Mouse (Mus musculus): Measurements from ENCODE around the gene Tspyl3.

Tspyl3 gene

DNA sequence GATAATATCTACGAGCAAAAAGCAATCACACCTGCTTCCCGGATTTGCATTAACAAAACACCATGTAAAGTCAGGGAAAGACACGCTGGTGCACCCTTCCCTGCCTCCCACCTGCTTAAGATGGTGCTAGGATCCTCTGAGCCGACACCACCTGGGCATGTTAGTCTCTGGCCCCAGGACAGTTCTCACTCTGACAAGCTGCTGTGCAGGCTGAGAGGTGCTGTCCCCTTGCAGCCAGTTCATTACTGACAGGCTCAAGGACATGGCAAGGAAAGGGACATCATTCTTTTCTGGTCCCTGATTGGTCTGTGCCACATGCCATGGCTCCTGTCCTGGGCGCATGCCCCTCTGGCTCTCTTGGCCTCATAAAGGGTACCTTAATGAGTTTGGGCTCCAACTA, 3.3 kb upstream of the Tspyl3 start:
- DNase-seq (ENCODE audit: low read depth, low spot score): no peak

DNA sequence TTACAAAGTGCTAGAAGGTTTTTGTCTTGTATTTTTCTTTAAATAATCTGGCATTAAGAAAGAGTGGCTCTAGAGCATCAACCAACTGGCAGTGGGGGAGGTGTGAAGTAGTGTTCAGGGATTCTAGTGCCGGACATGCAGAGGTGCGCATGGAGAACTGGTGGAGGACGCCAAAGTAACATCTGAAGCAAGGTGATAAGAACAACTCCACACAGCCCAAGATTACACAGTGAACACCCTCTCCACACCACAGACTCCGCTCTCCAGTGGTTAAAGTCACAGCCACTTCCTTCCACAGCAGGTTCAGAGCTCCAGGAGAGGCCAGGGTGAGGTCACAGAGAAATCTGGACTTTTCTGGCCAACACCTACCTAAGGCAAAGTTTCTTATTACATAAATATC, 2.7 kb upstream of the Tspyl3 start:
- no peak for DNase-seq (ENCODE audit: low read depth, low spot score)

DNA sequence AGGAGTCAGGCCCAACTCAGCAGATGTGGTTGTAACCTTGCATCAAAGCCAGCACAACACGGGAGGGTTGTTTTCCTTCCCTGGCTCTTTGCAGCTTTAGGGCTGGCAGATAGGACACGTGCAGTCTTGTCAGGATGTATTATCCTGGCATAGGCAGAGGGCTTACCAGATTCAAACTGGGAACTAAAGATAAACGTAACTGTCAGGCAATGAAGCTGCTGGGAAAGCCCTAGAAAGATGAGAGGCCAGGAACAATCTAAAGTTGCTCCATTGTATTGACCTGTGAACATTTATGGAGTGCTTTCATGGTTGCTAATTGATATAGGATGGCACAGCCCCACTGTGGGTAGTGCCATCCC, 333 bp upstream of the Tspyl3 start:
- no peak for DNase-seq (ENCODE audit: low read depth, low spot score)

DNA sequence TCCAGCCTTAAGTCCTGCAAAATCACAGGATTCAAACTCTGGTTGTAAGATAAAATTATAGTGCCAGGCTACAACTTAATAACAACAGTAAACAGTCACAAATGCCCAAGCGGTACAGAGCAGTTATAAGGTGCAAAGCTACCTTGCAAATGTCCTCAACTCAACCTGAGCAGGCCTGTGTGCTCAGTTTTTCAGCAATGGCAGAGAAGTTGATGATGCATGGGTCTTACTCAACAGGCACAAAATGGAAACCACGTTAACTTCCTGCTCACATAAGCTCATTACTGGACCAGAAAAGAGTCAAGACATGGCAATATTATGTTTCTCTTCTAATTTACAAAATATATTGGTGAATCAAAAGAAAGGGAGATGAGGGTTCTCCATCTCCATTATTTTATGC, 2.7 kb downstream of the Tspyl3 start:
- DNase-seq (ENCODE audit: low read depth, low spot score): no peak

DNA sequence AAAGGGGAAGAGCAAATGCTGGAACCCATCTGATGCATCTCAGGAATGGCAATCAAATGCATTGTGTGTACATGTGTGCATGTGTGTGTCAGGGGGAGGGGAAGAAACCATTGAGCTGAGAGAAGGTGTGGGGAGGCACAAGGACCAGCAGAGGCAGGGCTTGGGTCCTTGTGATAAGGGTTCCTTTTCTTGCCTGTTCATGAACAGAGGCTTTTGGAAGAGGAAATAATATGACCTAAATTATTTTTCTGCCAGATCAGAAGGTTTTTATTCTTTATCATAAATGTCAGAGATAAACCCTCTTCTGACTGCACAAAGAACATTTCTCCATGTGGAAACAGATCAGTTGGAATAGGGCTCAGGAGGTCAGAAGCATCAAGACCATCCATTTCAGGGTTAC, 3.1 kb downstream of the Tspyl3 start:
- DNase-seq (ENCODE audit: low read depth, low spot score): no peak

DNA sequence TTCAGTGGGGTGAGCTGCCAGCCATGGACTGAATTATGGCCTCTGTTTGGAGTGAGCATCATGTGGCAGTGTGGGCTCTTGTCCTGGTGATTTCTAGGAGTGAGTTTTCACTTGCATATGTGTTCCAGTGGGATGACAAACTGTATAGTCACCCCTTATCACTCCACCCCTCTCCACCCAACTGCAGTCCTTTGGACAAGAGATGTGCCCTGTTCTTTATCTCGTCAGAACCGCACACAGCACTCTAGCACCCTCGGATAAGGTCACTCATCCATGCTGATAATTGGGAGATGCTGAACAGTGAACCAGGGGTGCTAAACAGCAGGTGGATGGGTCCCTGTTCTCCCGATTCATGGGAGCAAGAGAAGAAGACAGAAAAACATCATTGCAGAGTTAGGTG, 3.6 kb downstream of the Tspyl3 start:
- no peak for DNase-seq (ENCODE audit: low read depth, low spot score)

DNA sequence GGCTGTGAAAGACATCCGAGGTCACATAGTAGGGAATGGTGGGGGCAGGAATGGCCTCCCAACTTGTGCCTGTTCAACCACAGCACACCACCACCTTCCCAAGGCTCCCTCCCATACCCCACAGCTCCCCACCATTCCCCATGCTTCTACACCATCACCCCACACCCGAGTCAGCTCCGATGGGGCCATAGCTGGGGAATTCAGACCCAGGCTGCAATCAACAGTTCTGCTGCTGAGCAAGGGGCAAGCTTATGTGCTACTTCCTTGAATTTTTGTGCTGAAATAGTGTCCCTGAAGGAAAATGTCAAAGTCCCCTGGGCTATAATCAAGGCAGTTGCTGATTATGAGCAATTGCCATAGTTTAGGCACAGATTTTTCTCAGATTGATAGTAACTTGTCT, 6.7 kb downstream of the Tspyl3 start:
- no peak for DNase-seq (ENCODE audit: low read depth, low spot score)

DNA sequence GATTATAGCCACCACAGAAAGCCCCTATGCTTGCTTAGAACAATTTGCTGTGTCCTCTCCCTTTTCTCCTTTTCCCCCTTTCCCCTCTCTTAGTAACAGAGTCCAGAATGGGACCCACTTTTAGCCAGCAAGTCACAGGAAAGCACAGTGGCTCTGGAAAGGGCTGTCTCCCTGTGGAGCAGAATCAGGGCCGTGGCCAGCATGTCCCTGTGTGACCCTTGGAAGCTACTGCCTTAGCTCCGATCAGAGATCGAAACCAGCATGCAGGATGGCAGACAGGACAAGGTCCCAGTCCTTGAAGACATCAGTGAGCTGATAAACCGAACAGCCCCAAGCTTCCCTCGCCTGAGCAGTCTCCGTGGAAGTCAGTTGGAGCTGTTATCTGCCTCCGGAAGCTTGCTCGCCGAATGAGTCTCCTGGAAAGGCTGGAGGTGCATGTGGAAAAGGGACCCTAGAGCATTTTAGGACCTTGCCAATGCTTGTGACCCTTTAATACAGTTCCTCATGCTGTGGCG, 7.4 kb downstream of the Tspyl3 start:
- no peak for DNase-seq (ENCODE audit: low read depth, low spot score)

DNA sequence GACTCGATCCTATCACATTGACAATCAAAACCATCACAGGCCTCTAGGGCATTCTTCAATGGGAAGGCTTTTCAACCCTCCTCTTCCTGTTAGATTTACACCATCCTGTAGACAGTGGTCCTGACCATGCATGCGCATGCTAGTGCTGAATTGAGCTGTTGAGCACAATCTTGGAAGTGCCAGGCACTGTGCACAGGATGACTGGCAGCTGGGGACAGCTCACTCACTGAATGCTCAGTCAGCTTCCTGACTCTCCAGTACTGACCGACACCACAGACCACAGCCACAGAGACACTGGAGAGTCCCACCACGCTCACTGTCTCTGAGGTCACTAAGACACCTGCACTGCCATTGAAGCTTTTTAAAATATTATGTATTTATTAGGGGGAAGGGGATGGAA, 9.8 kb downstream of the Tspyl3 start:
- DNase-seq (ENCODE audit: low read depth, low spot score): no peak

DNA sequence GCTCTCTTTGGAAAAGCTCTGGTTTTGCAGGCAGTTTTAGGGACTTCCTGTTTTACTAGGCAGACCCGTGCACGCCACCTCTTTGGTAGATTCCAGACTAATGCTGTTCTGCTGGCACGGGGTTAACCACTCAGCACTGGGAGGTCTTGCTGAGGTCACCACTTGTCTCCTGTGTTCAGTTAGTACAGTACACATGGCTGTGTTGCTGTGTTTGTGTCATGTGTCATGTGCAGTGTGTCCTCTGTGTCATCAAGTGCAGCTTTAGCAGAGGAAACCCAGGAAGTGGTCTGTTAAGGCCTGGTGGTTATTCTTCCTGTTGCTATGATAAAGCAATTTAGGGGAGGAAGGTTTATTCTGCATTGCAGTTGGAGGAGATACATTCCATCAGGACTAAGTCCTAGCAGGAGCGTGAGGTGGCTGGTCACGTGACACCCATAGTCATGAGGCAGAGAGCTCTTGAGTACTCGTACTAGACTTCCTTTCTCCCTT, 10.4 kb downstream of the Tspyl3 start:
- DNase-seq (ENCODE audit: low read depth, low spot score): no peak

DNA sequence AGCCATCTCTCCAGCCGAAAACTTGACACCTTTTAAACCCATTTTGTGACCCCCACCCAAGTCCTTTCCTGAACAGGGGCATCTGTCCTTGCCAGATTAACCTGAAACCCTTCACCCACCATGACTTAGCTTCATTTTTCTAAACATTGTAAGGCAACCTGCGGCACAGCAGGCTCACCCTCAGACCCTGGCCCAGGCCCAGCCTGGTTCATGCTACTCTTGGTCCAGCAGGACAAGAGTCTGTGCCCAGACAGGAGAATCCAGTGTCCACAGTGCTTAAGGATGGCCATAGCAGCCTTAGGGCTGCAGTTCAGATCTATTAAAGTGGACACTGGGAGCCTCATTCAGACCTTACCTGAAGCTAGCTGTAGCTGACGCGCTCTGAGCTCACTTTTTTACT, 11.9 kb downstream of the Tspyl3 start:
- no peak for DNase-seq (ENCODE audit: low read depth, low spot score)

DNA sequence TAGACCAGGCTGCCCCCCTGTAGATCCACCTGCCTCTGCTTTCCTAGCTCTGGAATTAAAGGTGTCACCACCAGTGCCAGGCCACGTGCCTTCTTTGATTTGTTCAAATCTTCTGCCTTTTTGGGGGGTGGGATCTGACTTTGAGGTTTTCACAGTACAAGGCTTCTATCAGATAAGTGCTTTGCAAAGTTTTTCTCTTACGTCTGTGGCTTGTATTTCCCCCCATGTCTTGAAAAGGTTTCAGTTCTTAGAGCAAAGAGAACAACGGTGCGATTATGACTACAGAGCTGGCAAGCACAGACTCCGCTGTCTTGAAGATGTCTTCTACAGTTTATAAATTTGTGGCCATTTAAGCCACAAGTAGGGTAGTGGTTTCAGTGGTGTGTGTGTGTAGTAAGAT, 13.8 kb downstream of the Tspyl3 start:
- DNase-seq (ENCODE audit: low read depth, low spot score): no peak

DNA sequence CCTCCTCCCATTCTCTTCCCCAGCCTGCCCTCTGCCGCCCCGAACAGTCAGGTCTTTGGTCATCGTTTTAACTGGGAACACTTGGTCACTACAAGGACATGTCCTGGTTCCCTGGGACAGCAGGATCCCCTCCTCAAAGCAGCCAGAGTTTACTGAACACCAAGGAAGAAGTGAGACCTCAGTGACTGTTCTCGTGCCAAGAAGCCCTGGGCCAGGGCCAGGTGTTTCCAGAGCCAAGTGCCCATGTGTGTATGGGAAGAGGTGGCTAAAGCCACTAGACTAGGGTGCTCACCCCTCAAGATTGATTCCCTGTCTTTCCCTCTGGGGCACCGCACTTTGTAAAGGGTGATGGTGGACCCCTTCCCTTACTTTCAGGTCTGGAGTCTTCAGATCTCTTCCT, 16.0 kb downstream of the Tspyl3 start:
- DNase-seq (ENCODE audit: low read depth, low spot score): no peak

DNA sequence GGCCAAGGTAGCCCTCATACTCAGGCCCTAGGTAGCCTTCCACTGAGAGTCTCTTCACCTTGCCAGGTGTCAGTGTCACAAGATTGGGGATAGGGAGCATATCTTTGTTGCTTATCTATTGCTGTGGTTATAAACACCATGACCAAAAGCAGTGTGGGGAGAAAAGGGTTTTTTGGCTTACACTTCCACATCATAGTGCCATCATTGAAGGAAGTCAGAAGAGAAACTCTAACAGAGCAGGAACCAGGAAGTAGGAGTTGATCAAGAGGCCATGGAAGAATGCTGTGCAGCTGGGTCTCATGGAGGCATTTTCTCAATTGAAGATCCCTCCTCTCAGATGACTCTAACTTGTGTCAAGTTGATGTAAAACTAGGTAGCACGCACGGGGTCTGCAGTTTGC, 17.1 kb downstream of the Tspyl3 start:
- DNase-seq (ENCODE audit: low read depth, low spot score): no peak

DNA sequence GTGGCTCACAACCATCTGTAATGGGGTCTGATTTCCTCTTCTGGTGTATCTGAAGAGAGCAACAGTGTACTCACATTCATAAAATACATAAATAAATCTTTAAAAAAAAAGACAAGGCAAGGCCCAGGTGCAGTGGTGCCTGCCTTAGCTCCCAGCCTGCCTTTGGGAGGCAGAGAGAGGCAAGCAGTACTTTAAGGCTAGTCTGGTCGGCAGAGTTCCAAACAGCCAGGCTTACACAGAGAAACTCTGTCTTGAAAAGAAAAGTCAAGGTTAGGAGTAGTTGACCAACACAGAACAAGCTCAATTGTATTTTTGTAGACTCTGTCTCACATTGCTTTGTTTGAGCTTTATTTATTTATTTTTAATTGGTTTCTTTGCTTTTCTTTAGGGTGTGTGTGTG, 22.5 kb downstream of the Tspyl3 start:
- no peak for DNase-seq (ENCODE audit: low read depth, low spot score)

DNA sequence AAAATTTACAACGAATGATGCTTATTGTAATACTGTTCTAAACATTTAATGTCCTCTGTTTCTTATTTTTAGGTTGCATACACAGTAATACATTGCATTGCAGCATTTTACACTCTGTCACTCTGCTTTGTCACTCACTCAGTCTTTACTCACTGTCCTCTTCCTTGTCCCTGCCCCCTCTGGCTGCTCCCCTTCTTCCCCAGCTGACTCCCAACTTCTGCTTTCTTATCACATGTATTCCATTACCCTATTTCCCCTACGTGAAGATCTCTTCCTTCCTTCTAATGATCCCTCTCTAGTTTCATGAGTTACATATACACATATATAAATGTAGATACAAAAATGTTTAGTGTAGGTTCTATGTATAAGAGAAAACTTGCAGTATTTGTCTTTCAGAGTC, 26.1 kb downstream of the Tspyl3 start:
- DNase-seq (ENCODE audit: low read depth, low spot score): no peak

DNA sequence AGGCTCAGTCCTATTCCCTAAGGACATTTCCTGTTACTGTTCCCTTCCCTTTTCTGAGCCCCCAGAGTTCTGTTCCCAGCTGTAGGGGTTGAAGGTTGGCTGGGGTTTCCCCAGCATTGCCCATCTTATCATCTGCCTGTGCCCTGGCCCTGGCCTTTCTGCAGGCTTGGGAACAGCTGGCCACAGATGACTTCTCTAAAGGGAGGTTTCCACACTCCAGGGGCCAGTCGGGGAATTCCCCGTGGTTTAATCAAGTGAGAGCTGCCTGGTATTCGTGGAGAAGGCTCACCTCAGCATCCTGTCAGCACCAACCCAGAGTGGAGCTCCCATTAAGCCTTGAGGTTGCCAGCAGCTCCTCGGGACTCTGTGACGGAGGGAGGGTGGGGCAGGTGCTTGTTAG, 26.8 kb downstream of the Tspyl3 start:
- DNase-seq (ENCODE audit: low read depth, low spot score): no peak

DNA sequence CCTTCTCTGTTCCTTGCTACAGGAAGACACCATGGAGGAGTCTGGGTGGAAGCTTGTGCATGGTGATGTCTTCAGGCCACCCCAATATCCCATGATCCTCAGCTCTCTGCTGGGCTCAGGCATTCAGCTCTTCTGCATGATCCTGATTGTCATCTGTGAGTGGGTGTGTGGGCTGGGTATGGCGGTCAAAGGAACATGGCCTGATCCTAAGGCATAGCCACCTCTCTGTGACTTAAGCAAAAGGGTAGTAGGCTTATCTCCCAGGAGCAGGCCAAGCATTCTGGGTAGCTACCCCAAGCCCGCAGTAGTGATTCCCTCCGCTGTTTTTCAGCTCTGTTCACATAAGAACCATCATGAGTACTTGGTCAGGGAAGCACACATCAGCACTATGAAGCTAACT, 31.0 kb downstream of the Tspyl3 start:
- DNase-seq (ENCODE audit: low read depth, low spot score): no peak

DNA sequence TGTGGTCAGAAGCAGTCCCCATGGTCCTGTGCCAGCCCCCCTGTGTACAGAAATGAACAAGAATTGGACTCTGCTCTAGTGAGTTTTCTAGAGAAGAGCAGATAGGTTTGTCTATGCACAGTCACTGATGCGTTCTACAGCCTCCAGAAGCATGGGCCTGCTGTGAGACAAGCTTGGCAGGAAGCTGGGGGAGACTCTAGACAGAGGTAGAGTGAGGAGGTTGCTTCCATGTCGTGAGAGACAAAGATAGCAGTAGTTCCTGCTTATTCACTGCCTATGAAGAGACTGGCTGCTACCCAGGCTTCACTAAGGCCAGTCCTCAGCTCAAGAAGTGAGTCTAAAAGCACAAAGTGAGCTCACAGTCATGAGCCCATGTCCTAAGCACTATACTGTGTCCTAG, 34.0 kb downstream of the Tspyl3 start:
- DNase-seq (ENCODE audit: low read depth, low spot score): peak; percentile 33

DNA sequence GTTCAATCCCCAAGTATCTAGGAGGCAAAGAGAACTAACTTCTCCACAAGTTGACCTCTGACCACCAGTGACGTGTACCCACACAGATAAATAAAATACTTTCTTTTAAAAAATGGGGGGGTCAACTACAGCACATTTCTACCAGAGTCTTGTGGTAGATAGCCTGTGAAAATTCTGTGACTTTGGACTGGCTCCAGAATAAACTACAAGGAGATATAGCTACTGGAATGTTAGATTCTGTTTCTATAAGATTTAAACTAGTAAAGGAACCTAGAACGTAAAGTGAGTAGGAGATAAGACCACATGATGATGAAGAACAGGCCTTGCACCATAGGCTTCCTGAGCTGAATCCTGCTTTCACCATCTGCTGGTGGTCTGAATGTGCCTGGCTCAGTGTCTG, 37.4 kb downstream of the Tspyl3 start:
- DNase-seq (ENCODE audit: low read depth, low spot score): no peak

DNA sequence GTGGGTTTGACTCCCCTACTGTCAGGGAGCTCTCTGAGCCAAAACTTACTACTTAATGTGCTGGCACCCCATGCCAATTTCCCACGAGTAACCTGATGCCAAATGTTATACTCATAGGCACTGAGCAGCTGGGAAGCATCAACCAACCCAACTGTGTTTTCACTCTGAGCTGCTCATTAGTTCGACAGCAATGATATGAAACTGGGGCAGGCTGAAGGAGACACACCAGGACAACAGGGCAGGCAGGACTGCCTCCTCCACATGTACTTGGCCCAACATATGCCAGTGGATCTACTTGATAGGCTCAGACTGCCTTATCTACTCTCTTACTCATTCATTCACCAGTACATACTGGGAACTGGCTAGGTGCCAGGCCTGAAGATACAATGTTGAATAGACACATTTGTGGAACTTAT, 39.1 kb downstream of the Tspyl3 start:
- peak; percentile 61 for DNase-seq (ENCODE audit: low read depth, low spot score)

DNA sequence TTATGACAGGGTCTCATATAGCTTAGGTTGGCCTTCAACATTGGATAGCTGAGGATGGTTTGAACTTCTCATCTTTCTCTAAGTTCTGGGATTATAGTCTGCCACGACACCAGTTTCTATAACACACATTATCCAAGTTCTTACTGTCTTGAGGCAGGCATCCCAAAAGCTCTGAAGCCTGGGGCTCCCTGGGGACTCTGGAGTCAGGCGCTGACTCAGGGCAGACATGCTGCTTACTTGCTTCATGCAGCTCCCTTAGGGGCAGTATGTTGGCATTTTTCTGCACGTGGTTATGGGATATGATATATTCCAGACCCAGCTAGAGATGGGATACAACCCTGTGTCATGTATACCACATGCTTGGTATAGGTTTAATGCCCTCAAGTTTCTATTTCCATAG, 45.3 kb downstream of the Tspyl3 start:
- DNase-seq (ENCODE audit: low read depth, low spot score): no peak

DNA sequence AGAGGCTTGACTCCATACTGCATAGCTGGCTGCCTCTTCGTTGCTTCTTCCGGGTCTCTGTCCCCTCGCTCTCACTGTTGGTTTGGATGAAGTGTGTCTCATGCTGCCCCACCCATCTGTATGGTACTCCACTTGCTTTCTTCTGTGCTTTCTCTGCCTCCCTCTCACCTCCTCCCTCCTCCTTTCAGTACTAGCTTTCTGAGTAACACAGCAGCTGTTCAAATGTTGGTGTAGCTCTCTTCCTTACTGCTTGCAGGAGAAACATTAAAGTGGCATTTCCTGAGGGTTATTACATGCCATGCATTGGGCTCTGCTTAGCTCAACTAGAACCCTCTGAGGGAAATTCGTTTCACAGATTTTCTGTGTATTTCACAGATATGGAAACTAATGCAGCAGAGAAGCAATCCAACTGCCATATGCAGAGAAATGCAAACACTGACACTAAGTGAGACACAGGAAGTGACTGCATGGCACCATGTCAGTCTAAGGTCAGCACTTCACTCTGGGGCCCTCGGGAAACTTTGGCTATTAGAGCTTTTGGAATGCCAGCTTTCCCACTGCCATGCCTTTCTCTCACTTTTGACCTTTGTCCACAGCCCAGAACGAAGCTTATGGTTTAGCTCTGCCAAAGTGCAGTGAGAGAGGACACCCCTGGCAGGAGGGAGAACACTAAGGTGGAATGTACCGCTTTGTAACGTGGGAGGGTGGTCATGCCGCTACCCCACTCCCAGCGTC, 45.9 kb downstream of the Tspyl3 start:
- DNase-seq (ENCODE audit: low read depth, low spot score): peak; percentile 38

DNA sequence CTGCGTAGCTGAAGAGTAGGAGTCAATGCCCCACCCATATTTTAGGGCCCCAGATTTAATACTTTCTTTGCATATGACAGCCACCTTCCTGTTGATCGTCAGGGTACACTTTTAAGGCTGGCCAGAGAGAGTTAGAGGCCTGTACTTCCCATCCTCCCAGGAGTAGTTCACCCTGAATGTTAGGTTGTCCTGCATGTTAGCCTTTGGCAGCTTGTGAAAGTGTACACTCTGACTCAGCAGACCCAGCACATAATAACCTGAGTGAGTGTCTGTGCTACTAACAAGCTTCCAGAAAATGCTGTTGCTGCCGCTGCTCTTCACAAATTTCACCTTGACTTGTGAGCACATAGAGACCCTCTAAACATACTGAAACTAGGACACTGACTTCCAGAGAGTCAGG, 48.1 kb downstream of the Tspyl3 start:
- no peak for DNase-seq (ENCODE audit: low read depth, low spot score)

Measured in telencephalon, adult 2 months (tissue).